Mouse (Mus musculus) cortical plate, adult 2 months (tissue): Measurements from ENCODE around the gene Cnot1.

Experiments used
- CTCF ChIP-seq: fragments of 200-500 bp; IDR thresholded peaks from 2 replicates; pipeline ENCODE4 v1.5.1; 2011; ENCODE audit warnings: mild to moderate bottlenecking, control low read depth, low read length; ENCODE audit not compliant: insufficient read depth; ENCODE audit errors: extremely low read depth
- POLR2A ChIP-seq: fragments of 200-500 bp; IDR thresholded peaks from 2 replicates; pipeline ENCODE4 v1.6.1; 2011; ENCODE audit warnings: mild to moderate bottlenecking, low read length, control low read depth; ENCODE audit not compliant: insufficient read depth; ENCODE audit errors: extremely low read depth

GRCm38 (mm10) chr8:95715676-95716531 is 91.4 kb downstream of the Cnot1 start, which contains the start of gene Setd6:
- TF ChIP-seq CTCF (no peak), POLR2A (peak; percentile 41; the same call in 1 of the 2 replicates)
